ENCODE assay signal across 8 mouse cellular contexts in the genomic region with DNA sequence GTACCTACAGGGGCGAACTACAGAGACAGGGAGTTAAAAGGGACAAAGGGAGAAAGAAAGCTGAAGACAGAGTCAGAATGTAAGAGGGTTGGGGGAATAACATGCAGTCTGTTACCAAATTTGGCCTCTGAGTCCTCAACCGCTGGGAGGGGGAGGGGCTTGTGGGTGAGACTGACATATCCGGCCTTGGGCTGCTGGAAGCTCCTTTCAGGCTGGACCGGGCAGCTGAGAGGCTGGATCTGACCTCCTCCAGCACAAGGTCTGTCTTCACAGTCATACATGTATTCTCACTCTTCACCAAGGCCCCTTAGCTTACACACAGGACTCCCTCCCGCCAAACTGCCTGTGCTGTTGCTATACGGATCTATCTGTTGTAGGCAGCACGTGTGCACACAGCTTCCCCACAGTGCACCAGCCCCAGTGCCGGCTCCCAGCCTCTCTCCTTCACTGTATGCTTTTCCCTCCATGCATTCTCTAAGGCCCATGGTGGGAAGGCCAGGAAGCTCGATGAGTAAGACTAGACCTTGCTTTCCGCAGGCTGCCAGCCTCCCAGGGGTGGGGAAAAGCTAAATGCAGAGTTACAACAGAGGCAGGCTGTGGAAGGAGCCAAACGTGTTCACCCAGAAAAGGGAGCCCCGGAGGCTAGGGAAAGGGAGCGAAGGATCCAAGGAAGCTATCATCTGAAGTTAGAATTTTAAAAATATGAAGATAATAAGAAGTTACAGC. TPM values are rescaled to one million over a fixed set of nuclear protein-coding genes. Genes with fewer than 3 reads are reported as not detected.
DNase-seq lines count a peak whose midpoint lies in the region; ATAC-seq and TF ChIP-seq lines count a peak whose summit lies in the region.

No protein-coding gene starts in this region.

- H3K4me3 ChIP-seq in embryonic facial prominence, embryonic 10.5 days: peak overlapping the region; percentile 94
- H3K4me3 ChIP-seq in heart, embryonic 15.5 days: peak overlapping the region; percentile 29
- H3K4me3 ChIP-seq in kidney, postnatal 0 days (replicated peaks; ENCODE audit: low read depth, low read length): peak overlapping the region; percentile 11

- WGBS in embryonic facial prominence, embryonic 10.5 days: 17% methylated on average over 13 of the region's 13 CpGs
- WGBS in heart, embryonic 15.5 days: 10% methylated on average over 13 of the region's 13 CpGs
- WGBS in kidney, postnatal 0 days: 19% methylated on average over 13 of the region's 13 CpGs

- H3K27ac ChIP-seq in embryonic facial prominence, embryonic 10.5 days (replicated peaks): peak overlapping the region; percentile 87
- H3K27ac ChIP-seq in heart, embryonic 15.5 days: peak overlapping the region; percentile 99
- peak overlapping the region; percentile 99 for H3K27ac ChIP-seq in kidney, postnatal 0 days

- peak; percentile 3; the same call in 1 of the 2 replicates for TF ChIP-seq CTCF in kidney, postnatal 0 days (IDR thresholded peaks at IDR 0.05; ENCODE audit: low read depth)

- peak overlapping the region; percentile 94 for H3K9ac ChIP-seq in heart, embryonic 15.5 days
- H3K9ac ChIP-seq in kidney, postnatal 0 days (ENCODE audit: low read depth, low read length): peak overlapping the region; percentile 43

- DNase-seq in 3T3-L1 (ENCODE audit: low read depth, low spot score) (peak; percentile 91), MN1 (ENCODE audit: low spot score) (peak; percentile 41)
- peak; percentile 83 for DNase-seq in embryonic facial prominence, embryonic 10.5 days (ENCODE audit: low spot score)
- peak; percentile 92 for DNase-seq in kidney, postnatal 0 days (ENCODE audit: low spot score)
- peak; percentile 88 to 91 for DNase-seq in lung, postnatal 4 days
- DNase-seq in spleen, postnatal 36 days (ENCODE audit: low spot score in 2 of 2): peak; percentile 71 to 76

- H3K4me2 ChIP-seq in heart, embryonic 15.5 days: peak overlapping the region; percentile 78
- H3K4me2 ChIP-seq in kidney, postnatal 0 days (ENCODE audit: low read length): peak overlapping the region; percentile 79

- ATAC-seq in heart, embryonic 15.5 days (replicated peaks; ENCODE audit: insufficient number of reproducible peaks, insufficient read depth, low FRiP score, low read depth): peak; percentile 34
- peak; percentile 29; the same call in 1 of the 2 replicates for ATAC-seq in kidney, postnatal 0 days (replicated peaks; ENCODE audit: low FRiP score, low read depth)
- ATAC-seq in monocyte, adult 5-6 weeks (replicated peaks; ENCODE audit: insufficient number of reproducible peaks, low FRiP score, low TSS enrichment, poor library complexity, severe bottlenecking): no peak

- peaks cover 42% of the 10 kb centered on the region for H3K36me3 ChIP-seq in embryonic facial prominence, embryonic 10.5 days (replicated peaks)
- peaks cover 31% of the 10 kb centered on the region for H3K36me3 ChIP-seq in heart, embryonic 15.5 days
- H3K36me3 ChIP-seq in kidney, postnatal 0 days (ENCODE audit: insufficient read depth, low read length): peaks cover 28% of the 10 kb centered on the region

- H3K4me1 ChIP-seq in embryonic facial prominence, embryonic 10.5 days: peaks cover 65% of the 10 kb centered on the region
- peaks cover 52% of the 10 kb centered on the region for H3K4me1 ChIP-seq in heart, embryonic 15.5 days (replicated peaks)
- peaks cover 45% of the 10 kb centered on the region for H3K4me1 ChIP-seq in kidney, postnatal 0 days (replicated peaks; ENCODE audit: insufficient read depth, low read length)

- H3K9me3 ChIP-seq in embryonic facial prominence, embryonic 10.5 days: no peaks in the 10 kb centered on the region
- H3K9me3 ChIP-seq in heart, embryonic 15.5 days (replicated peaks): no peaks in the 10 kb centered on the region
- no peaks in the 10 kb centered on the region for H3K9me3 ChIP-seq in kidney, postnatal 0 days (replicated peaks; ENCODE audit: low read length)

- no peaks in the 10 kb centered on the region for H3K27me3 ChIP-seq in embryonic facial prominence, embryonic 10.5 days (replicated peaks; ENCODE audit: low read depth, poor library complexity, severe bottlenecking)
- no peaks in the 10 kb centered on the region for H3K27me3 ChIP-seq in heart, embryonic 15.5 days
- H3K27me3 ChIP-seq in kidney, postnatal 0 days (ENCODE audit: insufficient read depth, low read length): no peaks in the 10 kb centered on the region

RNA-seq across cellular contexts. Expression of a gene that starts 3.3 kb away (rescaled TPM):
- 35.7 and 36.0 TPM in 2 replicates for polyA plus RNA-seq in embryonic facial prominence, embryonic 10.5 days (2016; fragmentation: Nextera tagmentation; extraction: Ambion mirVana)
- 53.1 and 61.3 TPM in 2 replicates for polyA plus RNA-seq in heart, embryonic 15.5 days (2015; fragmentation: Nextera tagmentation; extraction: Ambion mirVana)
- polyA plus RNA-seq in kidney, postnatal 0 days (2015; fragmentation: Nextera tagmentation; extraction: Ambion mirVana): 74.1 and 76.5 TPM in 2 replicates
- 80.3 to 165 TPM (median 108 TPM) in 3 replicates for total RNA-seq in monocyte, adult 5-6 weeks (2017)

RNA-seq across cellular contexts. Expression of a gene that starts 3.7 kb away (rescaled TPM):
- 53.1 and 53.5 TPM in 2 replicates for polyA plus RNA-seq in embryonic facial prominence, embryonic 10.5 days (2016; fragmentation: Nextera tagmentation; extraction: Ambion mirVana)
- 76.3 and 77.6 TPM in 2 replicates for polyA plus RNA-seq in heart, embryonic 15.5 days (2015; fragmentation: Nextera tagmentation; extraction: Ambion mirVana)
- 64.9 and 65.8 TPM in 2 replicates for polyA plus RNA-seq in kidney, postnatal 0 days (2015; fragmentation: Nextera tagmentation; extraction: Ambion mirVana)
- total RNA-seq in monocyte, adult 5-6 weeks (2017): 816 to 935 TPM (median 878 TPM) in 3 replicates

RNA-seq across cellular contexts. Expression of a gene that starts 19.7 kb away (rescaled TPM):
- polyA plus RNA-seq in embryonic facial prominence, embryonic 10.5 days (2016; fragmentation: Nextera tagmentation; extraction: Ambion mirVana): 17.5 and 18.8 TPM in 2 replicates
- 14.6 and 22.0 TPM in 2 replicates for polyA plus RNA-seq in heart, embryonic 15.5 days (2015; fragmentation: Nextera tagmentation; extraction: Ambion mirVana)
- 15.9 and 17.8 TPM in 2 replicates for polyA plus RNA-seq in kidney, postnatal 0 days (2015; fragmentation: Nextera tagmentation; extraction: Ambion mirVana)
- 17.8 to 28.6 TPM (median 28.5 TPM) in 3 replicates for total RNA-seq in monocyte, adult 5-6 weeks (2017)

RNA-seq across cellular contexts. Expression of a gene that starts 19.9 kb away (rescaled TPM):
- 26.6 and 28.0 TPM in 2 replicates for polyA plus RNA-seq in embryonic facial prominence, embryonic 10.5 days (2016; fragmentation: Nextera tagmentation; extraction: Ambion mirVana)
- polyA plus RNA-seq in heart, embryonic 15.5 days (2015; fragmentation: Nextera tagmentation; extraction: Ambion mirVana): 17.5 and 22.2 TPM in 2 replicates
- polyA plus RNA-seq in kidney, postnatal 0 days (2015; fragmentation: Nextera tagmentation; extraction: Ambion mirVana): 14.2 and 15.9 TPM in 2 replicates
- 9.3 to 22.3 TPM (median 9.7 TPM) in 3 replicates for total RNA-seq in monocyte, adult 5-6 weeks (2017)

RNA-seq across cellular contexts. Expression of a gene that starts 25.5 kb away (rescaled TPM):
- polyA plus RNA-seq in embryonic facial prominence, embryonic 10.5 days (2016; fragmentation: Nextera tagmentation; extraction: Ambion mirVana): 0.34 and 0.99 TPM in 2 replicates
- 0.20 and 1.5 TPM in 2 replicates for polyA plus RNA-seq in heart, embryonic 15.5 days (2015; fragmentation: Nextera tagmentation; extraction: Ambion mirVana)
- 2.0 and 2.5 TPM in 2 replicates for polyA plus RNA-seq in kidney, postnatal 0 days (2015; fragmentation: Nextera tagmentation; extraction: Ambion mirVana)
- total RNA-seq in monocyte, adult 5-6 weeks (2017): 0.48 TPM in 1 of 3 replicates, not detected in the others

Comparison
In these comparisons a context has a peak if more than half of its experiments do, and no peak if none do; other contexts are left out.
1. DNase-seq: peak in every context shown above with its lines; median percentile 92 in kidney, postnatal 0 days; 91 in 3T3-L1; 90 in lung, postnatal 4 days; 83 in embryonic facial prominence, embryonic 10.5 days; 74 in spleen, postnatal 36 days; 41 in MN1.
2. H3K4me3 ChIP-seq: peak in every context shown above with its lines; median percentile 94 in embryonic facial prominence, embryonic 10.5 days; 29 in heart, embryonic 15.5 days; 11 in kidney, postnatal 0 days.